Mouse (Mus musculus): ENCODE measurements around the gene Dspp.

Dspp gene

DNA sequence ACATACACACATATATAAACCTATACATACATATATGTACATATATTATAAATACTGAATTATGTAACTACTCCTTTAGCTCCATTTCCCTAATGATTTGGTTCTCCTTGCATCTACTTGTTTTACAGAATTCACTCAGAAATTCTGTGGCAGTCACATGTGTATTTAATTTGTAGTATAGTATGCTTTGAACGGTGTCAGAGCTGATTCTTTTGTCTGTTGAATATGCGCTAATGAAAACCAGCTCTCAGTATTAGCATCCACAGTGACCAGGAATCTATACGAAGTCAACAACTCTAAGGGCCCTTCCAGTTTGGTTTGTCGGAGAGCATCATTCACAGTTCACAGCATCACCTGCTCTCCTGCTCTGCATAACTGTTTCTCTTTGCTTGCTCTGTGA, 7.0 kb upstream of the Dspp start:
- ChIA-PET POLR2A (interaction anchor here in 1 of 4 experiments (1.0 kb wide), 1 partner anchor 10 kb away, joined by 3 read pairs; no protein-coding TSS in a partner anchor), CTCF (no interaction called here)

- CTCF ChIA-PET, result no interaction called here
These were observed 2.6 kb downstream of the Dspp start for GRCm38 (mm10) chr5:104173094-104173493.

GRCm38 (mm10) chr5:104183743-104184142, 13.2 kb downstream of the Dspp start:
- ChIA-PET POLR2A (no interaction called here), CTCF (no interaction called here)

More at GRCm38 (mm10) chr5:104173094-104173493, 2.6 kb downstream of the Dspp start:
- POLR2A ChIA-PET, result interaction anchor here in 1 of 4 experiments (0.5 to 1.4 kb wide), 3 partner anchors 10 to 202 kb away, joined by 3 to 7 read pairs (median 3); no protein-coding TSS in a partner anchor

DNA sequence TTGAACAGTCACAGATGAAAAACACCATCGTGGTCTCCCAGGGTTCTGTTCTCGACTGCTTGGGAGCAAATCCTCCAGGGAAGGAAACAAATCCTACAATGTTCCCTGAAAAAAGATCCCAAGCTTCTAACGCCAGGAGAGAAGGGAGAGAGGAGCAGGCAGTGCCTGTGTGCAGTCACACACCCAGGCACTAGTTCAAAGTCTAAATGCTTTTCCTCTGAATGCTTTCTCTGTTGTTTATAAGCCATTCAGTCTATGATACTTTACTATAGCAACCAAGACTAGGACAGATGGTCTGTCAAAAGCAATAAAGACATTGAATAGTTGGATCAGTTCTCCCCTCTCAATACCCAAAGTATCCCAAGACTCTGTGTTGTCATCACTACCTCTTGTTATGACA, 16.8 kb downstream of the Dspp start:
- POLR2A ChIA-PET, result no interaction called here
- CTCF ChIA-PET, result no interaction called here

DNA sequence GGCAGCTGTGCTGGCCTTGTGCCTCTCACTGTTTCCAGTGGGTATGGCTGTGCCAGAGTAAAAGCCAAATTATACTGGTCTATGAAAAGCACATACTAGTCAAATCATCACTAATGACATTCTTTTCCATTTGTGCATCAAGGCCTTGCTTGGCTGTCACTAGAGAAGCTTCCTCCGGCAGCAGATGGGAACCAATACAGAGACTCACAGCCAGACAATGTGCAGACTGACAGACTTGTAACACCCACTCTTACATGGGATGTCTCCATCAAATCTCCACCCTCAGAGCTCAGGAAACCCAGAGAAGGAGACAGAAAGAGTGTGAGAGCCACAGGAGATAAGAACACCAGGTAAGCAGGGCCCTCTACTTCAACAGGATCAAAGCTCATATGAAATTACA, 24.6 kb downstream of the Dspp start:
- ChIA-PET POLR2A (interaction anchor here in 1 of 4 experiments (0.7 kb wide), 1 partner anchor 17 kb away, joined by 3 read pairs; no protein-coding TSS in a partner anchor), CTCF (no interaction called here)

DNA sequence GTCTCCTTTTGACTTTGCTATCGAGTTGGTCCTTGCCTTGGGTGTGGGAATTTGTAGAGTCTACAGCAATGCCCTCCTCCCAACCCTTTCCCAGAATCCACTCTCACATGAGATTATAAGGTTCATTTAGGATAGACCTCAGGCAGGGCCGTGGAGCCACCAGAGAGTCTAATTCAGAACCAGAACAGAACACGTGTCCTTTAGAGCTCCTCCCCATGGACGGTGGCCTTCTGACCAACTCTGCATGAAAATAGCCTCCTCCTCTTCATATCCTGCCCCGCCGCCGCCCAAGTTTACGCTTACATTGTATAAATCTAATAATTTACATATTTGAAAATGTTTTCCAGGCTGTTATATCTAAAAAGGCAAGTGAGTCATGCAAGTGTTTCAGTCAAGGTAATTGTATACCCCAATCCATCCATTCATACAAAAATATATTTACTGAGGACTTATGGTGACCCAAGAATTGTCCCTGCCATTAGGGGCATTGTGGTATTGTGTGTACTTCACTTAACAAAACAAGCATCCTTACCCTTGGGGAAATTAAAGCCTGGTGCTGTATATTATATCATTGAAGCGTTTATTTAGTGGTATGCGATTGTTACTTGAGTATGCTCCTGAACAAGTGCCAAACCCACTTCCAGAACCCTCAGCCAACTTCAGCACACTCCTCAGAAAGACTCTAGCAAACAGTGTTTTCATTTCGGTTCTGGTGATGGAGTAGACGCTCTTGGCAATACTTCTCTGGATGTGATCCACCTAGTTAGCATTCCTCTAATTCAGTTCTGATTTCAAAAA, 30.8 kb downstream of the Dspp start:
- POLR2A ChIA-PET, result no interaction called here
- CTCF ChIA-PET, result no interaction called here

GRCm38 (mm10) chr5:104202351-104202750, 31.8 kb downstream of the Dspp start, which contains the start of gene Dmp1:
Gene Dmp1, plus strand, starts transcription at chr5:104202613.
- CTCF ChIA-PET, result interaction anchor here in 1 of 4 experiments (0.9 kb wide), 1 partner anchor 128 kb away, joined by 3 read pairs; no protein-coding TSS in a partner anchor
- POLR2A ChIA-PET, result no interaction called here

GRCm38 (mm10) chr5:104212531-104212930, 42.0 kb downstream of the Dspp start:
- CTCF ChIA-PET, result no interaction called here
- POLR2A ChIA-PET, result interaction anchor here in 1 of 4 experiments (1.2 to 1.4 kb wide), 2 partner anchors 18 to 122 kb away, joined by 3 read pairs; no protein-coding TSS in a partner anchor

DNA sequence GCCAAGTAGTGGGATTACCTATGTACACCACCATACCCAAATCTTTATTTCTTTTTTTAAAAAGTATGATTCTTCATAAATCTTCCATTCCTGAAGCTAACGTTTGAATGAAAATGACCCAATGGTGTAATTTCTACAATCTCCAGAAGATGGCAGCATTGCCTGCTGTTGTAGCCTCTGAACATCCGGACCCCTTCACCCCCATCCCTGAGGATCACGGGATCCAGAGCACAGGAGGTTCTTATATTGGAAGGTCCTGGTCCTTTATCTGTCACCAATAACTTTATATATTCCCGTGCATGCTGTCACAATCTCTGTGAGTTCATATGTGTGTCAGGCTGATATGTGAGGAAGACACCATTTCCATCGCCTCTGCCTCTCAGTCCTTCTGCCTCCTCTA, 48.4 kb downstream of the Dspp start:
- ChIA-PET CTCF (interaction anchor here (0.6 to 2.1 kb wide), 20 partner anchors 8 to 278 kb away, joined by 3 to 13 read pairs (median 4); no protein-coding TSS in a partner anchor), POLR2A (interaction anchor here in 1 of 4 experiments (0.7 to 1.0 kb wide), 2 partner anchors 215 to 1427 kb away, joined by 3 to 7 read pairs; no protein-coding TSS in a partner anchor)

- CTCF ChIA-PET, result no interaction called here
These were observed 53.8 kb downstream of the Dspp start for GRCm38 (mm10) chr5:104224299-104224698.

DNA sequence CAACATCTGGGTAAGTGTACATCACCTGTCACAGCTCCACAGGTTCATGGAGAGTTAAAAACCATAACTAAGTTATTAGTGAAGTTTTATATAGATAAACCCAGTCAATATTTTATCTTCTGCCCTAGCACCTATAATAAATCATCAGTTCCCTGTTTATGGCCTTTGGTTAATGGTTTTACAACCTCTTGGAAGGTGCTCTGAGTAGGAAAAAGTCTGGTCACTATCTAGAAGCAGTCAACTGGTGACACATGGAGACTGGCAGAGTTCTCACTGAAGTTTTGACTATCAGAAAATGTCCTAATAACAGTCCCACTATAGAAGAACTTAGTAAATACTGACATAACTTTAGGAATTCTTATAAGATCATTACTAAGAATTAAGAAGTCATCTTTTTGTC, 54.2 kb downstream of the Dspp start:
- CTCF ChIA-PET, result no interaction called here
- POLR2A ChIA-PET, result no interaction called here

More at GRCm38 (mm10) chr5:104224299-104224698, 53.8 kb downstream of the Dspp start:
- POLR2A ChIA-PET, result no interaction called here

DNA sequence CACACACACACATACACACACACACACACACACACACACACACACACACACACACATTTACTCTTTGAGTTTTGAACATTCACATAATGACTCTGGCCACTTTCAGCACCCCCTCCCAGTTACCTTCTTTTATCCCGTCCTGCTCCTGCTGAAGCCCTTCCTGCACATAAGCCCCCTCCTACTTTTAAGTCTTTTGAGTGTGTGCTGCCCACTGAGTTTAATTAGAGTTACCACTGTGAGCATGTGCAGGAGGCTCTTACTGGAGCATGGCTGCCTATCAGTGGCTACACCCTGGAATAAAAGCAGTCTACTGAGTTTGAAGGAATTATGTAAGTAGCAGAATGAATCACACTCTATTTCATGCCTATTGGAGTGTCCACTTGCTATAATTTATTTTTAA, 58.0 kb downstream of the Dspp start:
- POLR2A ChIA-PET, result interaction anchor here in 1 of 4 experiments (0.7 kb wide), 1 partner anchor 136 kb away, joined by 4 read pairs; no protein-coding TSS in a partner anchor
- CTCF ChIA-PET, result no interaction called here
